Mouse (Mus musculus) small intestine, adult 2 months (tissue): ENCODE data around the gene Ajuba.

Experiments used
- CTCF ChIP-seq: fragments of 200-500 bp; IDR thresholded peaks from 2 replicates; pipeline ENCODE4 v1.5.1; 2012; ENCODE audit warnings: low read depth, mild to moderate bottlenecking, control low read depth, inconsistent platforms, low read length, moderate library complexity, mixed read lengths; ENCODE audit not compliant: insufficient replicate concordance, insufficient read length; ENCODE audit errors: extremely low read depth
- POLR2A ChIP-seq: fragments of 200-500 bp; IDR thresholded peaks from 2 replicates; pipeline ENCODE4 v1.6.1; 2012; ENCODE audit warnings: low read depth, mild to moderate bottlenecking, control low read depth, inconsistent platforms, low read length, moderate library complexity

GRCm38 (mm10) chr14:54578063-54578462 lies 705 bp upstream of the Ajuba start:
- TF ChIP-seq CTCF (no peak), POLR2A (no peak)
